Mouse (Mus musculus): ENCODE results near the gene Xrcc3. TPM values are rescaled to one million over a fixed set of nuclear protein-coding genes. Genes with fewer than 3 reads are reported as not detected.

Xrcc3 gene
- polyA plus RNA-seq, 1 experiment from 2014 or later: 20.3 TPM

DNA sequence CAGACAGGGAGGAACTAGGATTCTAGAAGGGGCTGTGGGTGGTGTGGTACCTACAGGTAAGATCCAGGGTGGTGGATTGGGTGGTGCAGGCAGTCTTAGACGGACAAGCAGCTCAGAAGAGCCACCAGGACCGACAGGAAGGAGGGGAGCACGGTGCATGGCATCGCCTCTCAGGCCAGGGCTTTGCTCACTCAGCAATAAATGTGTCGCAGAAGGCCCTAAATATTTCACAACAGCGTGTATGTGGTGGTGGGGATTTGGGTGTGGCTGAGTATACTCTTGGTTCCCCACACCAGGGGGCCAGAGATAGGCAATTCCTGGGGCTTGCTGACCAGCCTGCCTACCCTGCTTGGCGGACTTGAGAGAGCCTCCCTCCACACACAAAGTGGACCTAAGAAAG, 7.0 kb upstream of the Xrcc3 start:
- Histone ChIP-seq H3K4me2 (replicated peaks; ENCODE audit: low read depth, low read length) (no peak overlapping the region), H3K36me3 (ENCODE audit: control insufficient read depth, insufficient read depth, low read length) (peaks cover 27% of the 10 kb centered on the region), H3K4me1 (ENCODE audit: control insufficient read depth, insufficient read depth, low read length) (peaks cover 26% of the 10 kb centered on the region), H3K27me3 (ENCODE audit: control insufficient read depth, insufficient read depth, low read length) (no peaks in the 10 kb centered on the region), H3K27ac (ENCODE audit: low read depth, low read length) (no peak overlapping the region), H3K4me3 (ENCODE audit: low read length) (no peak overlapping the region), H3K9me3 (ENCODE audit: control insufficient read depth, low read length) (no peaks in the 10 kb centered on the region), H3K9ac (ENCODE audit: low read depth, low read length) (no peak overlapping the region)
- ATAC-seq (ENCODE audit: low FRiP score, low TSS enrichment): no peak
- WGBS: 68% methylated on average over 7 of the region's 7 CpGs

DNA sequence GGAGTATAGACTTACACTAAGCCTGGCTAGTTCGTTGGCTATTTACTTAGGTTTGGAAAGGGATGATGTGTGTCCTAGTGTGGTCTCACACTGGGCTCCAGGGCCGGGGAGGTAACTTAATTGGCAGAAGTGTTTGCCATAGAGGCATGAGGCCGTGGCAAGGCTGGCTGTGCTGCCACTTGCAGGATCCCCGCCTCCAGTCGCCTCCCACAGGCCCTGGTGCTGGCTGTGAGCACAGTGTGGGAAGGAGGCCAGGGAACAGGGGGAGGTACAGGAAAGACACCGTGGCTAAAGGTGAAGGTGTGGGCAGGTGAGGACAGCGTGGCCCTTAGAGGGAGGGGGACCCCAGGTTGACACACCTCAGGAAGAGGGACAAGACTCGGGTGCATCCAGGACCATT, 6.3 kb upstream of the Xrcc3 start:
- ATAC-seq (ENCODE audit: low FRiP score, low TSS enrichment): no peak
- Histone ChIP-seq H3K4me1 (ENCODE audit: control insufficient read depth, insufficient read depth, low read length) (peaks cover 33% of the 10 kb centered on the region), H3K27ac (ENCODE audit: low read depth, low read length) (no peak overlapping the region), H3K4me2 (replicated peaks; ENCODE audit: low read depth, low read length) (no peak overlapping the region), H3K36me3 (ENCODE audit: control insufficient read depth, insufficient read depth, low read length) (peaks cover 19% of the 10 kb centered on the region), H3K9me3 (ENCODE audit: control insufficient read depth, low read length) (no peaks in the 10 kb centered on the region), H3K9ac (ENCODE audit: low read depth, low read length) (no peak overlapping the region), H3K27me3 (ENCODE audit: control insufficient read depth, insufficient read depth, low read length) (no peaks in the 10 kb centered on the region), H3K4me3 (ENCODE audit: low read length) (no peak overlapping the region)
- 59% methylated on average over 8 of the region's 8 CpGs for WGBS

- no peaks in the 10 kb centered on the region for H3K27me3 ChIP-seq (ENCODE audit: control insufficient read depth, insufficient read depth, low read length)
- no peak overlapping the region for H3K4me3 ChIP-seq (ENCODE audit: low read length)
- H3K27ac ChIP-seq (ENCODE audit: low read depth, low read length): no peak overlapping the region
- no peaks in the 10 kb centered on the region for H3K9me3 ChIP-seq (ENCODE audit: control insufficient read depth, low read length)
- WGBS: 92% methylated on average over 8 of the region's 8 CpGs
- H3K36me3 ChIP-seq (ENCODE audit: control insufficient read depth, insufficient read depth, low read length): no peaks in the 10 kb centered on the region; the same call in 1 of the 2 replicates
- peaks cover 34% of the 10 kb centered on the region for H3K4me1 ChIP-seq (ENCODE audit: control insufficient read depth, insufficient read depth, low read length)
- H3K4me2 ChIP-seq (replicated peaks; ENCODE audit: low read depth, low read length): no peak overlapping the region
- no peak for ATAC-seq (ENCODE audit: low FRiP score, low TSS enrichment)
- no peak overlapping the region for H3K9ac ChIP-seq (ENCODE audit: low read depth, low read length)
Observed at GRCm38 (mm10) chr12:111817991-111818390, 4.3 kb upstream of the Xrcc3 start.

DNA sequence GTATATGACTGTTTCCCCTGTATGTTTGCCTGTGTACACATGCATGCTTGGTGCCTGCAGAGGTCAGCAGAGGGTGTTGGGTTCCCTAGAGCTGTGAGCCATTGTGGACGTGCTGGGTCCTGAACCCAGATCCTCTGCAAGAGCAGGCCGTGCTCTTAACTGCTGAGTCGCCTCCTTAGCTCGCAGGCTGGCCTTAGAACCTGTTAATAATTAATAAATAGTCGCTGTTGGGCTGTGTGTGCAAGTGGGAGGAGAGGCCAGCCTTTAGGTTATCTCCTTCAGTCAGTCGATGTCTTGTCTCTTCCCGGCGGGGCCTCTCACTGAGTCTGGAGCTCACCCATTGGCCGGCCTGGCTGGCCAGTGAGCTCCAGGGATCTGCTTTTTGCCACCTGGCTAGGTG, 3.3 kb upstream of the Xrcc3 start:
- no peak for ATAC-seq (ENCODE audit: low FRiP score, low TSS enrichment)
- Histone ChIP-seq H3K4me1 (ENCODE audit: control insufficient read depth, insufficient read depth, low read length) (peaks cover 41% of the 10 kb centered on the region), H3K27ac (ENCODE audit: low read depth, low read length) (peak overlapping the region; percentile 65; the same call in 1 of the 2 replicates), H3K4me2 (replicated peaks; ENCODE audit: low read depth, low read length) (peak overlapping the region; percentile 62; the same call in 1 of the 2 replicates), H3K27me3 (ENCODE audit: control insufficient read depth, insufficient read depth, low read length) (no peaks in the 10 kb centered on the region), H3K4me3 (ENCODE audit: low read length) (peak overlapping the region; percentile 1; the same call in 1 of the 2 replicates), H3K9me3 (ENCODE audit: control insufficient read depth, low read length) (no peaks in the 10 kb centered on the region), H3K36me3 (ENCODE audit: control insufficient read depth, insufficient read depth, low read length) (no peaks in the 10 kb centered on the region; the same call in 1 of the 2 replicates), H3K9ac (ENCODE audit: low read depth, low read length) (0 out of 2 replicates have a peak overlapping the region, but pooled peaks have one; percentile 32)
- 60% methylated on average over 9 of the region's 9 CpGs for WGBS

- no peaks in the 10 kb centered on the region for H3K9me3 ChIP-seq (ENCODE audit: control insufficient read depth, low read length)
- no peaks in the 10 kb centered on the region; the same call in 1 of the 2 replicates for H3K36me3 ChIP-seq (ENCODE audit: control insufficient read depth, insufficient read depth, low read length)
- WGBS: 49% methylated on average over 13 of the region's 13 CpGs
- H3K27me3 ChIP-seq (ENCODE audit: control insufficient read depth, insufficient read depth, low read length): no peaks in the 10 kb centered on the region
- ATAC-seq (ENCODE audit: low FRiP score, low TSS enrichment): no peak
- peak overlapping the region; percentile 8 for H3K4me3 ChIP-seq (ENCODE audit: low read length)
- peak overlapping the region; percentile 65 for H3K27ac ChIP-seq (ENCODE audit: low read depth, low read length)
- peaks cover 41% of the 10 kb centered on the region for H3K4me1 ChIP-seq (ENCODE audit: control insufficient read depth, insufficient read depth, low read length)
- H3K9ac ChIP-seq (ENCODE audit: low read depth, low read length): peak overlapping the region; percentile 32; the same call in 1 of the 2 replicates
- H3K4me2 ChIP-seq (replicated peaks; ENCODE audit: low read depth, low read length): peak overlapping the region; percentile 62; the same call in 1 of the 2 replicates
Observed at GRCm38 (mm10) chr12:111816528-111816927, 2.9 kb upstream of the Xrcc3 start.

DNA sequence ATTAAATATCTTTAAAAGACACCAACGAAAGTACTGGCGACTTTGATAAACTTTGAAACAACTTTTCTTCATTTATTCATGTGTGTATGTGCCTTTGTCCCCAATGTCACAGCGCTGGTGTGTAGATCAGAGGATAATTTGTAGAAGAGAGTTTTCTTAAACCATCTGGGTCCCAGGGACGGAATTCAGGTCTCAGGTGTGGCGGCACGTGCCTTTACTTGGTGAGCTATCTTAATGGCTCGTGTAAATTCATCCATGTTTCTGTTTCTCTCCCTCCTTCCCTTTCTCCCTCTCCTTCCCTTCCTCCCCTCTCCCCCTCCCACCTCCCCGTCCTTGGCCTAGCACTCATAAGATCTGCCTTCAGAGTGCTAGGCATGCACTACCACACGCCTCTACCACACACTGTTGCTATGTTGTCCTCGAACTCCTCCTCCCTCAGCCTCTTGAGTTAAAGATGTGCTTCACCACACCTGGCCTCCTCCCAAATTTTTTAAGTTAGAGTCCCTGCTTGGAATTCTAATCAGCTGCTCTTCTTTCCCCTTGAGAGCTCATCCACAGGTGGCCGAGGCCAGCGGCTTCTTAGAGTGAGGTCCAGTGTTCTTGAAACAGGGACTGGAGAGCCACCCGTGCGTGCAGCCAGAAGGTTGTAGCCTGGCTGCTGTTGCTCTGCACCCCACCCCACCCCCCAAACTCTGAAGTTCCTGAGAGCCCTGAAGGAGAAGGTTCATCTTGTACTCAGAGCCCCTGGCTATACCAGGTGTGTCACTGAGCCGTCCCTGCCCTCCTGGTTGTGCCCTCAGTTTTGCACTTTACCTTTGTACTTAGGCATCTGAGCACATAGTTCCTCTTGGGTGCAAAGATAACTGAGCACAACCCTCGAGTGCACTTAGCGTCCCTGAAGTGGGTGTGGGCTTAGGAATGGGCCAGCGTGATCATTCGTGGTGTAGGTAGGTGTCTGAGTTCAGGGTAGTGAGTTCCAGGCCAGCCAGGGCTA, 1.4 kb upstream of the Xrcc3 start:
- H3K4me2 ChIP-seq (replicated peaks; ENCODE audit: low read depth, low read length): peak overlapping the region; percentile 62
- peak overlapping the region; percentile 87 for H3K9ac ChIP-seq (ENCODE audit: low read depth, low read length)
- 24% methylated on average over 19 of the region's 19 CpGs for WGBS
- no peaks in the 10 kb centered on the region for H3K27me3 ChIP-seq (ENCODE audit: control insufficient read depth, insufficient read depth, low read length)
- H3K9me3 ChIP-seq (ENCODE audit: control insufficient read depth, low read length): no peaks in the 10 kb centered on the region
- ATAC-seq (ENCODE audit: low FRiP score, low TSS enrichment): no peak
- peak overlapping the region; percentile 60 for H3K4me3 ChIP-seq (ENCODE audit: low read length)
- peaks cover 43% of the 10 kb centered on the region for H3K4me1 ChIP-seq (ENCODE audit: control insufficient read depth, insufficient read depth, low read length)
- peaks cover 6% of the 10 kb centered on the region; the same call in 1 of the 2 replicates for H3K36me3 ChIP-seq (ENCODE audit: control insufficient read depth, insufficient read depth, low read length)
- H3K27ac ChIP-seq (ENCODE audit: low read depth, low read length): peak overlapping the region; percentile 89; the same call in 1 of the 2 replicates

- Histone ChIP-seq H3K27me3 (ENCODE audit: control insufficient read depth, insufficient read depth, low read length) (no peaks in the 10 kb centered on the region), H3K9ac (ENCODE audit: low read depth, low read length) (peak overlapping the region; percentile 65), H3K4me3 (ENCODE audit: low read length) (peak overlapping the region; percentile 60), H3K4me2 (replicated peaks; ENCODE audit: low read depth, low read length) (peak overlapping the region; percentile 50), H3K9me3 (ENCODE audit: control insufficient read depth, low read length) (no peaks in the 10 kb centered on the region), H3K27ac (ENCODE audit: low read depth, low read length) (no peak overlapping the region; the same call in 1 of the 2 replicates), H3K36me3 (ENCODE audit: control insufficient read depth, insufficient read depth, low read length) (peaks cover 17% of the 10 kb centered on the region), H3K4me1 (ENCODE audit: control insufficient read depth, insufficient read depth, low read length) (peaks cover 38% of the 10 kb centered on the region)
- ATAC-seq (ENCODE audit: low FRiP score, low TSS enrichment): peak; percentile 1
- WGBS: 3% methylated on average over 27 of the region's 27 CpGs
Observed at GRCm38 (mm10) chr12:111813111-111813765, 435 bp downstream of the Xrcc3 start.

- H3K9ac ChIP-seq (ENCODE audit: low read depth, low read length): peak overlapping the region; percentile 65; the same call in 1 of the 2 replicates
- no peak overlapping the region for H3K27ac ChIP-seq (ENCODE audit: low read depth, low read length)
- H3K36me3 ChIP-seq (ENCODE audit: control insufficient read depth, insufficient read depth, low read length): peaks cover 24% of the 10 kb centered on the region
- peaks cover 38% of the 10 kb centered on the region for H3K4me1 ChIP-seq (ENCODE audit: control insufficient read depth, insufficient read depth, low read length)
- H3K9me3 ChIP-seq (ENCODE audit: control insufficient read depth, low read length): no peaks in the 10 kb centered on the region
- WGBS: 64% methylated on average over 12 of the region's 12 CpGs
- no peak for ATAC-seq (ENCODE audit: low FRiP score, low TSS enrichment)
- peak overlapping the region; percentile 50 for H3K4me2 ChIP-seq (replicated peaks; ENCODE audit: low read depth, low read length)
- no peaks in the 10 kb centered on the region for H3K27me3 ChIP-seq (ENCODE audit: control insufficient read depth, insufficient read depth, low read length)
- H3K4me3 ChIP-seq (ENCODE audit: low read length): peak overlapping the region; percentile 60
Observed at GRCm38 (mm10) chr12:111812611-111813010, 1.1 kb downstream of the Xrcc3 start.

All from kidney, embryonic 14.5 days (tissue).